Mouse (Mus musculus) olfactory bulb, adult 2 months (tissue): ENCODE results near the gene Pced1b. TPM values are rescaled to one million over a fixed set of nuclear protein-coding genes. Genes with fewer than 3 reads are reported as not detected.
A peak's percentile ranks its signal among the peaks of the same experiment; 100 is the strongest.

ENCODE experiments used
- H3K27ac ChIP-seq: fragments of 200-500 bp; 2 replicates; pipeline ENCODE4 v1.5.1; 2012; ENCODE audit warnings: low read depth, low read length; ENCODE audit not compliant: insufficient read depth
- H3K4me1 ChIP-seq: fragments of 200-500 bp; 2 replicates; pipeline ENCODE4 v1.6.1; 2012; ENCODE audit warnings: low read length; ENCODE audit not compliant: control insufficient read depth, insufficient read depth
- H3K4me3 ChIP-seq: fragments of 200-500 bp; 2 replicates; pipeline ENCODE4 v1.5.1; 2012; ENCODE audit warnings: mild to moderate bottlenecking, low read depth, low read length, moderate library complexity; ENCODE audit not compliant: insufficient read depth
- CTCF ChIP-seq: fragments of 200-500 bp; IDR thresholded peaks from 2 replicates; pipeline ENCODE4 v1.5.1; 2012; ENCODE audit warnings: low read depth, mild to moderate bottlenecking, low read length, moderate library complexity; ENCODE audit not compliant: insufficient read depth
- POLR2A ChIP-seq: fragments of 200-500 bp; IDR thresholded peaks from 2 replicates; pipeline ENCODE4 v1.6.1; 2012; ENCODE audit warnings: mild to moderate bottlenecking, low read depth, low read length, moderate library complexity; ENCODE audit not compliant: insufficient read depth
- WGBS: fragments of 180-500 bp; shearing (Covaris S2); methylation state at CpG from one replicate; pipeline ENCODE4 v1.1.7; 2018; 5-methylcytosine and 5-hydroxymethylcytosine counted together
- polyA plus RNA-seq: library from polyadenylated mRNA; stranded (reverse); fragments of >200 nt; gene quantifications from 2 replicates; pipeline ENCODE4 v1.2.4, GENCODE M21; 2012; ENCODE audit warnings: low replicate concordance; ENCODE audit not compliant: missing spikeins, insufficient read depth, insufficient read length

Pced1b gene
- polyA plus RNA-seq, 1 experiment: not detected

GRCm38 (mm10) chr15:97318365-97319001, 71.6 kb downstream of the Pced1b start:
- H3K27ac ChIP-seq: no peak overlapping the region
- no peak overlapping the region for H3K4me3 ChIP-seq
- WGBS: 60% methylated on average over 21 of the region's 21 CpGs
- peaks cover 18% of the 10 kb centered on the region for H3K4me1 ChIP-seq
- TF ChIP-seq POLR2A (no peak), CTCF (no peak)

GRCm38 (mm10) chr15:97322821-97323220, 75.9 kb downstream of the Pced1b start:
- Histone ChIP-seq H3K4me1 (peaks cover 14% of the 10 kb centered on the region; the same call in 1 of the 2 replicates), H3K4me3 (no peak overlapping the region), H3K27ac (no peak overlapping the region)
- 80% methylated on average over 5 of the region's 5 CpGs for WGBS
- TF ChIP-seq CTCF: no peak
- TF ChIP-seq POLR2A: no peak

- Histone ChIP-seq H3K4me1 (peaks cover 12% of the 10 kb centered on the region; the same call in 1 of the 2 replicates), H3K4me3 (no peak overlapping the region), H3K27ac (no peak overlapping the region)
- WGBS: 84% methylated on average over 24 of the region's 24 CpGs
- no peak for TF ChIP-seq CTCF
- TF ChIP-seq POLR2A: no peak
Measured at GRCm38 (mm10) chr15:97323466-97323865, 76.6 kb downstream of the Pced1b start.

GRCm38 (mm10) chr15:97324311-97324710, 77.4 kb downstream of the Pced1b start:
- TF ChIP-seq POLR2A: no peak
- TF ChIP-seq CTCF: no peak
- Histone ChIP-seq H3K4me1 (0 out of 2 replicates have a peak, but pooled peaks cover 6% of the 10 kb centered on the region), H3K27ac (no peak overlapping the region), H3K4me3 (no peak overlapping the region)
- WGBS: 63% methylated on average over 9 of the region's 9 CpGs

- WGBS: 82% methylated on average over 18 of the region's 18 CpGs
- H3K4me1 ChIP-seq: 0 out of 2 replicates have a peak, but pooled peaks cover 6% of the 10 kb centered on the region
- H3K4me3 ChIP-seq: no peak overlapping the region
- TF ChIP-seq POLR2A: no peak
- peak; percentile 26; the same call in 1 of the 2 replicates for TF ChIP-seq CTCF
- no peak overlapping the region for H3K27ac ChIP-seq
Measured at GRCm38 (mm10) chr15:97327500-97328081, 80.7 kb downstream of the Pced1b start.

GRCm38 (mm10) chr15:97332582-97332981, 85.7 kb downstream of the Pced1b start:
- Histone ChIP-seq H3K4me3 (no peak overlapping the region), H3K4me1 (peaks cover 4% of the 10 kb centered on the region; the same call in 1 of the 2 replicates), H3K27ac (no peak overlapping the region)
- TF ChIP-seq POLR2A: no peak
- no peak for TF ChIP-seq CTCF
- WGBS: 87% methylated on average over 9 of the region's 9 CpGs

- no peak overlapping the region for H3K27ac ChIP-seq
- 35% methylated on average over 14 of the region's 14 CpGs for WGBS
- peaks cover 15% of the 10 kb centered on the region; the same call in 1 of the 2 replicates for H3K4me1 ChIP-seq
- H3K4me3 ChIP-seq: peak overlapping the region; percentile 11; the same call in 1 of the 2 replicates
- no peak for TF ChIP-seq CTCF
Measured at GRCm38 (mm10) chr15:97337636-97338352, 90.9 kb downstream of the Pced1b start.

- Histone ChIP-seq H3K4me1 (peaks cover 15% of the 10 kb centered on the region; the same call in 1 of the 2 replicates), H3K27ac (no peak overlapping the region), H3K4me3 (peak overlapping the region; percentile 11; the same call in 1 of the 2 replicates)
- TF ChIP-seq CTCF (no peak), POLR2A (no peak)
- 12% methylated on average over 17 of the region's 17 CpGs for WGBS
Measured at GRCm38 (mm10) chr15:97338377-97339060, 91.6 kb downstream of the Pced1b start.
